Mouse (Mus musculus) lung, adult 2 months (tissue): Measurements from ENCODE around the gene Il13ra1.

Source experiments
- CTCF ChIP-seq: fragments of 200-500 bp; IDR thresholded peaks from 2 replicates; pipeline ENCODE4 v1.5.1; 2011; ENCODE audit warnings: mild to moderate bottlenecking, low read length, control low read depth; ENCODE audit not compliant: insufficient read depth
- POLR2A ChIP-seq: fragments of 200-500 bp; IDR thresholded peaks from 2 replicates; pipeline ENCODE4 v1.6.1; 2011; ENCODE audit warnings: low read depth, mild to moderate bottlenecking, control low read depth, low read length, borderline replicate concordance; ENCODE audit errors: extremely low read depth

- TF ChIP-seq POLR2A (no peak), CTCF (no peak)
Measured at GRCm38 (mm10) chrX:36077164-36077563, 34.7 kb upstream of the Il13ra1 start.
